Mouse (Mus musculus) megakaryocyte, embryonic 14.5 days (primary cell): Measurements from ENCODE around the gene Hoxb9. TPM values are rescaled to one million over a fixed set of nuclear protein-coding genes. Genes with fewer than 3 reads are reported as not detected.

Source experiments
- H3K27me3 ChIP-seq: replicated peaks from 2 replicates; pipeline ENCODE3; 2012; ENCODE audit warnings: inconsistent platforms
- H3K36me3 ChIP-seq: replicated peaks from 2 replicates; pipeline ENCODE3; 2012; ENCODE audit warnings: low read length, inconsistent platforms, mixed read lengths
- H3K4me1 ChIP-seq: 2 replicates; pipeline ENCODE4 v1.6.1; 2012; ENCODE audit warnings: inconsistent platforms
- H3K4me3 ChIP-seq: replicated peaks from 2 replicates; pipeline ENCODE3; 2012; ENCODE audit warnings: moderate library complexity, mild to moderate bottlenecking, inconsistent platforms
- H3K9me3 ChIP-seq: 2 replicates; pipeline ENCODE4 v1.6.1; 2012; ENCODE audit warnings: inconsistent platforms
- FLI1 ChIP-seq: IDR thresholded peaks from 2 replicates; pipeline ENCODE4 v1.6.1; 2012; ENCODE audit warnings: low read length, inconsistent platforms, mixed read lengths
- GATA1 ChIP-seq: IDR thresholded peaks from 3 replicates; pipeline ENCODE4 v1.6.1; 2012; ENCODE audit warnings: mixed read lengths, low read length, inconsistent platforms, borderline replicate concordance
- polyA plus RNA-seq: library from polyadenylated mRNA; stranded (reverse); fragments of >175 nt; gene quantifications from 2 replicates; pipeline ENCODE4 v1.2.3, GENCODE M21; 2012; ENCODE audit warnings: low replicate concordance; ENCODE audit not compliant: insufficient read depth

Hoxb9 gene
- polyA plus RNA-seq, result 0.09 TPM in 1 of 2 replicates, not detected in the other

DNA sequence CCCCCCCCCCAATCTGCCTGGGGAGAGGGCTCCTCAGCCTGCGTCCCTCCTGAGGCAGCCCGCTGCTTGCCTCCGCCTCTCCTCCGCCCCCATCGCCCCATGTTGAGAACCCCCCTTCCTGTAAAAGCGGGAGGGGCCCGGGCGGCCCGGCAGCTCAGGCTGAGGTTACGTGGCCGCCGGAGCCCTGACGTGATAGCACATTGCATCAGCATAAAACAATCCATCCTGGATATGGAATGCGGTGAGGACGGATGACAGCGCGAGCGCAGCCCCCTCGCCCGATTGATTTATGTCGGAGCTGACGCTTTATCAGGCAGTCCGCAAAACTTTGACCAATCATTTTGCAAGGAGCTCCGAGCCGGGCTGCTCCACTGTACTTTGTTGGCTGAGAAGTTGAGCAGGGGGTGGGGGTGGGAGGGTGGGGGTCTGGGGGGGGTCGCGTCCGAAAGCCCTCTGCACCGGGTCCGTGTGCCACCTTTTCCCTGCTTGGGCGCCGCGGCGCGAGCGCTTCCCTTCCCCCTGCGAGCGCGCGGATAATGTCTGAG lies at the start of gene Hoxb9:
Hoxb9 (plus strand) TSS at position 462 of the 545 bp plus-strand sequence.
- H3K4me1 ChIP-seq, result peaks cover 7% of the 10 kb centered on the region
- H3K27me3 ChIP-seq, result peaks cover 99% of the 10 kb centered on the region
- H3K4me3 ChIP-seq, result no peak within 1 kb of the TSS
- no peak for TF ChIP-seq GATA1
- no peak for TF ChIP-seq FLI1
- no peaks in the 10 kb centered on the region for H3K36me3 ChIP-seq
- H3K9me3 ChIP-seq, result no peaks in the 10 kb centered on the region

GRCm38 (mm10) chr11:96223813-96224212 lies 47.4 kb upstream of the Hoxb9 start:
- TF ChIP-seq GATA1 (no peak), FLI1 (no peak)
- Histone ChIP-seq H3K36me3 (no peaks in the 10 kb centered on the region), H3K4me1 (no peaks in the 10 kb centered on the region), H3K9me3 (peaks cover 18% of the 10 kb centered on the region), H3K27me3 (peaks cover 39% of the 10 kb centered on the region), H3K4me3 (no peak overlapping the region)

DNA sequence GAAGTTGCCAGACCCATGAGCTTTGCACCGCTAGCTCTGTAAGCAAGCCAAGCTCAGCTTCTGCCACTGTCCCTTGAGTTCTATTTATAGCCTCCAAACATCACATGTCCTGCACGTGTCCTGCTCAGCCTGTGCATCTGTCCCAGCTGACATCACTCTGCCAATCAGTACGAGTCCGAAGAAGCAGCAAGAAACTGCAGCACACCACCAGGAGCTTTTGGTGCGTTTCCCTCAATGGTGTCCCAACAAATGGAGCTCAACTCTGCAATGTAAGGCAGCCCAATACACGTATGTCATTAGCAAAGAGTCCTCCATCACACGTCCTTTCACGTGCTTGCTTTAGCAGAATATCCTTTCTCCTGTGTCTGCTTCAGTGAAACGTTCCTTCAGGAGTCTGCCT lies 43.6 kb upstream of the Hoxb9 start:
- Histone ChIP-seq H3K9me3 (peaks cover 11% of the 10 kb centered on the region), H3K36me3 (no peaks in the 10 kb centered on the region), H3K27me3 (peaks cover 42% of the 10 kb centered on the region), H3K4me3 (no peak overlapping the region), H3K4me1 (no peaks in the 10 kb centered on the region)
- TF ChIP-seq GATA1 (no peak), FLI1 (no peak)

GRCm38 (mm10) chr11:96234906-96235305 lies 36.4 kb upstream of the Hoxb9 start:
- Histone ChIP-seq H3K9me3 (no peaks in the 10 kb centered on the region), H3K36me3 (no peaks in the 10 kb centered on the region), H3K27me3 (peaks cover 66% of the 10 kb centered on the region), H3K4me3 (no peak overlapping the region), H3K4me1 (no peaks in the 10 kb centered on the region)
- TF ChIP-seq FLI1 (no peak), GATA1 (no peak)

DNA sequence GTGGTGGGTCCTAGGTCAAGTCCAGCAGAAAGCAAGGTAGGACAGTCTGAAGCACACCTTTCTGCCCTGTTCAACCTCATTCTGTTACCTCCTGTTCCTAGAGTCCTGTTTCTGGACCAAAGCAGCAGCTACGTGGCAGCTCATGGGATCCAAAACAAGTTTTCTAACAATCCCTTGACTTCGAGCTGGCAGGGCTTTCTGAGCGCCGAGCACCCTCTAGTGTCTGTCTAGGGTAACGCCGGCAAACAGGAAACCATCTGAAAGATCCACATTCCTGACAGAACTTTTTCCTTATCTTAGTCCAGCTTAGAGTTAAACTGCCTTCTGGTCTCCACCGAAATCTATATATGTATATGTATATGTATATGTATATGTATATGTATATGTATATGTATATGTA lies 31.0 kb upstream of the Hoxb9 start:
- Histone ChIP-seq H3K36me3 (no peaks in the 10 kb centered on the region), H3K9me3 (no peaks in the 10 kb centered on the region), H3K4me1 (no peaks in the 10 kb centered on the region), H3K27me3 (peaks cover 50% of the 10 kb centered on the region), H3K4me3 (no peak overlapping the region)
- TF ChIP-seq GATA1 (no peak), FLI1 (no peak)

GRCm38 (mm10) chr11:96250901-96251300 lies 20.4 kb upstream of the Hoxb9 start:
- peaks cover 9% of the 10 kb centered on the region; the same call in 1 of the 2 replicates for H3K9me3 ChIP-seq
- peaks cover 14% of the 10 kb centered on the region; the same call in 1 of the 2 replicates for H3K4me1 ChIP-seq
- TF ChIP-seq FLI1 (no peak), GATA1 (no peak)
- no peak overlapping the region for H3K4me3 ChIP-seq
- H3K36me3 ChIP-seq, result no peaks in the 10 kb centered on the region
- H3K27me3 ChIP-seq, result peaks cover 87% of the 10 kb centered on the region

GRCm38 (mm10) chr11:96251480-96252031 lies 19.7 kb upstream of the Hoxb9 start:
- TF ChIP-seq FLI1, result no peak
- no peak for TF ChIP-seq GATA1
- H3K4me3 ChIP-seq, result no peak overlapping the region
- H3K4me1 ChIP-seq, result peaks cover 14% of the 10 kb centered on the region; the same call in 1 of the 2 replicates
- H3K27me3 ChIP-seq, result peaks cover 89% of the 10 kb centered on the region
- H3K36me3 ChIP-seq, result no peaks in the 10 kb centered on the region
- H3K9me3 ChIP-seq, result peaks cover 9% of the 10 kb centered on the region; the same call in 1 of the 2 replicates

GRCm38 (mm10) chr11:96252541-96253120 lies 18.6 kb upstream of the Hoxb9 start:
- no peak overlapping the region for H3K4me3 ChIP-seq
- TF ChIP-seq FLI1 (no peak), GATA1 (no peak)

GRCm38 (mm10) chr11:96254221-96254620 lies 17.0 kb upstream of the Hoxb9 start:
- Histone ChIP-seq H3K4me1 (peaks cover 14% of the 10 kb centered on the region; the same call in 1 of the 2 replicates), H3K36me3 (no peaks in the 10 kb centered on the region), H3K9me3 (peaks cover 9% of the 10 kb centered on the region; the same call in 1 of the 2 replicates), H3K27me3 (peaks cover 98% of the 10 kb centered on the region), H3K4me3 (no peak overlapping the region)
- TF ChIP-seq FLI1 (no peak), GATA1 (no peak)

More at GRCm38 (mm10) chr11:96252541-96253120, 18.6 kb upstream of the Hoxb9 start:
- H3K4me1 ChIP-seq, result peaks cover 14% of the 10 kb centered on the region; the same call in 1 of the 2 replicates
- H3K27me3 ChIP-seq, result peaks cover 91% of the 10 kb centered on the region
- no peaks in the 10 kb centered on the region for H3K36me3 ChIP-seq
- H3K9me3 ChIP-seq, result peaks cover 9% of the 10 kb centered on the region; the same call in 1 of the 2 replicates
